Mouse (Mus musculus) liver, adult 2 months (tissue): ENCODE measurements around the gene Notch2. TPM values are rescaled to one million over a fixed set of nuclear protein-coding genes. Genes with fewer than 3 reads are reported as not detected.

Experiments
- DNase-seq: peaks from one replicate; pipeline ENCODE4 v3.0.0-alpha.2; 2011; ENCODE audit warnings: low read depth, low spot score; ENCODE audit errors: extremely low read depth
- H3K27ac ChIP-seq: fragments of 200-500 bp; replicated peaks from 2 replicates; pipeline ENCODE4 v1.5.1; 2012; ENCODE audit warnings: low read depth, mild to moderate bottlenecking, control low read depth, inconsistent platforms, low read length; ENCODE audit not compliant: insufficient read depth
- H3K27me3 ChIP-seq: fragments of 200-500 bp; 2 replicates; pipeline ENCODE4 v1.6.1; 2012; ENCODE audit warnings: mild to moderate bottlenecking, moderate library complexity, low read length, inconsistent platforms; ENCODE audit not compliant: control insufficient read depth, insufficient read depth
- H3K36me3 ChIP-seq: fragments of 200-500 bp; 2 replicates; pipeline ENCODE4 v1.6.1; 2012; ENCODE audit warnings: low read length, inconsistent platforms; ENCODE audit not compliant: control insufficient read depth, insufficient read depth
- H3K4me1 ChIP-seq: fragments of 200-500 bp; 2 replicates; pipeline ENCODE4 v1.6.1; 2011; ENCODE audit warnings: low read length; ENCODE audit not compliant: control insufficient read depth, insufficient read depth
- H3K4me3 ChIP-seq: fragments of 200-500 bp; 2 replicates; pipeline ENCODE4 v1.5.1; 2011; ENCODE audit warnings: low read depth, mild to moderate bottlenecking, control low read depth, low read length, moderate library complexity; ENCODE audit not compliant: insufficient read depth
- H3K79me2 ChIP-seq: fragments of 200-500 bp; 2 replicates; pipeline ENCODE4 v1.6.1; 2012; ENCODE audit warnings: inconsistent platforms, mild to moderate bottlenecking, low read length, moderate library complexity; ENCODE audit not compliant: control insufficient read depth, insufficient read depth
- H3K9ac ChIP-seq: fragments of 200-500 bp; 2 replicates; pipeline ENCODE4 v1.6.1; 2012; ENCODE audit warnings: low read depth, mild to moderate bottlenecking, control low read depth, inconsistent platforms, low read length
- CTCF ChIP-seq: fragments of 200-500 bp; IDR thresholded peaks from 2 replicates; pipeline ENCODE4 v1.5.1; 2011; ENCODE audit warnings: low read depth, low read length, control low read depth
- POLR2A ChIP-seq: fragments of 200-500 bp; IDR thresholded peaks from 2 replicates; pipeline ENCODE4 v1.6.1; 2011; ENCODE audit warnings: low read length, control low read depth; ENCODE audit not compliant: insufficient read depth; ENCODE audit errors: extremely low read depth
- WGBS: fragments of 180-500 bp; shearing (Covaris S2); methylation state at CpG from one replicate; pipeline ENCODE4 v1.1.7; 2018; 5-methylcytosine and 5-hydroxymethylcytosine counted together
- polyA plus RNA-seq: library from polyadenylated mRNA; depleted of rRNA; stranded (reverse); fragments of >200 nt; gene quantifications from 2 replicates; pipeline ENCODE4 v1.2.3, GENCODE M21; 2012
- total RNA-seq: library from RNA; depleted of rRNA; stranded (reverse); fragments of >200 nt; gene quantifications from 2 replicates; pipeline ENCODE4 v1.2.3, GENCODE M21; 2014

The Notch2 gene
- total and polyA plus RNA-seq, 2 experiments, result 12.5 to 16.0 TPM

GRCm38 (mm10) chr3:98087551-98087950 lies 74.2 kb downstream of the Notch2 start:
- no peak overlapping the region for H3K9ac ChIP-seq
- peaks cover 26% of the 10 kb centered on the region for H3K4me1 ChIP-seq
- WGBS, result 88% methylated on average over 3 of the region's 3 CpGs
- no peak for DNase-seq
- H3K36me3 ChIP-seq, result peaks cover 2% of the 10 kb centered on the region
- no peak overlapping the region for H3K27ac ChIP-seq
- peaks cover 17% of the 10 kb centered on the region for H3K79me2 ChIP-seq
- TF ChIP-seq POLR2A (no peak), CTCF (no peak)
- no peak overlapping the region for H3K4me3 ChIP-seq
- no peaks in the 10 kb centered on the region for H3K27me3 ChIP-seq

DNA sequence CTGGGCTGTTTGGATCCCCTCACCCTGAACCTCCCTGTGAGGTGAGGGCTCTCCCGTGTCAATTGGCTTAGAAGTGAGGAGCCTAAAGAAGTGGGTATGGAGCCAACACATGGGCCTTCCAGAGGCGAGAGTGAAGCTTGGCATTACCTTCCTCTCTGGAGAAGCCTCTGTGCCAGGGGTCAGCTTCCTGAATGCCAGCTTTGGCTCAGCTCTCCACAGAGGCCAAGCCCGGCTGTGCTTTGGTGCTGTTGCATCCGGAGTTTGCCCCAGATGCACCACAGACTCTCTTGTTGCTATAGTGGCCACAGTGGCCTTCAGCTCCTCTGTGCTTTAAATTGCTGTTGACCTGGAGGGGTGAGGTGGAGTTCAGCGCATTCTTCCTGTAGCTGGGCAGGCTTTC lies 76.4 kb downstream of the Notch2 start:
- Histone ChIP-seq H3K27ac (no peak overlapping the region), H3K4me1 (peaks cover 18% of the 10 kb centered on the region), H3K27me3 (no peaks in the 10 kb centered on the region), H3K36me3 (peaks cover 2% of the 10 kb centered on the region), H3K4me3 (no peak overlapping the region), H3K79me2 (peaks cover 13% of the 10 kb centered on the region), H3K9ac (no peak overlapping the region)
- peak; percentile 86 for DNase-seq
- TF ChIP-seq POLR2A (no peak), CTCF (no peak)
- WGBS, result 29% methylated on average over 5 of the region's 5 CpGs

- 87% methylated on average over 8 of the region's 8 CpGs for WGBS
- TF ChIP-seq CTCF (no peak), POLR2A (no peak)
- H3K4me1 ChIP-seq, result peaks cover 14% of the 10 kb centered on the region
- DNase-seq, result no peak
- H3K27me3 ChIP-seq, result no peaks in the 10 kb centered on the region
- no peak overlapping the region for H3K27ac ChIP-seq
- H3K36me3 ChIP-seq, result peaks cover 2% of the 10 kb centered on the region
- H3K9ac ChIP-seq, result no peak overlapping the region
- peaks cover 13% of the 10 kb centered on the region for H3K79me2 ChIP-seq
- H3K4me3 ChIP-seq, result no peak overlapping the region
Observed at GRCm38 (mm10) chr3:98090129-98090528, 76.8 kb downstream of the Notch2 start.

DNA sequence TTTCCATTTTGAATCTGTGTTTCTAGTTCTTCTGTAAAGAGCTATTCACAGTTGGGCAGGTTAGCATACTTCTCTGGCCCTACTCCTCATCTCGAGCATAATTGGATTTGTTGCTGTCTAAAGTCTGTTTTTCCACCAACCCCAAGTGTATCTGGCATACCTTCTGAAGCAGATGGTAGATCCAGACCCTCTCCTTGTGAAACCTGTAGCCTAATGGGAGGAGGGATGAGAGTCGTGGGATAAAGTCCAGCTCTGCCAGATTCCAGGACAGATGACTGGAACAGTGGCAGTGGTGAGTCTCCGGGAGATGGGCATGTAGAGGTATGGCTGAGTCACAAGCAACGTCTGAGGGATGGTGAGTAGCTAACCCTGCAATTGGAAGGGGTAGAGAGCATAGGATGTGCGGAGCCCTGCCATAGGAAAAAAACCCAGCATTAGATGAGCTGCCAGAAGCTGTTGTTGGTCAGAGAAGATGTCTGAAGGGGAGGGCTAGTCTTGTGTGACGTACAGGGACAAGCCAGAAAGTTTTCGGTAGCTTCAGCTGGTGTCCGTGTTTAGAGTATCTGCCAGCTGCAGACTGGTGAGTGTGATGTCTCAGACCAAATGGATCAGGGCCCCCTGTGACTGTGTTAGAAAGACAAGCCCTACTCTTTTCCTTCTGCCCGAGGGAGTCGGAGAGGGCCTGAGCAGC lies 79.5 kb downstream of the Notch2 start:
- Histone ChIP-seq H3K4me1 (peaks cover 4% of the 10 kb centered on the region; the same call in 1 of the 2 replicates), H3K4me3 (no peak overlapping the region), H3K79me2 (peaks cover 5% of the 10 kb centered on the region; the same call in 1 of the 2 replicates), H3K9ac (no peak overlapping the region), H3K36me3 (peaks cover 2% of the 10 kb centered on the region), H3K27me3 (no peaks in the 10 kb centered on the region), H3K27ac (no peak overlapping the region)
- WGBS, result 80% methylated on average over 10 of the region's 10 CpGs
- TF ChIP-seq POLR2A, result no peak
- TF ChIP-seq CTCF, result no peak
- no peak for DNase-seq

DNA sequence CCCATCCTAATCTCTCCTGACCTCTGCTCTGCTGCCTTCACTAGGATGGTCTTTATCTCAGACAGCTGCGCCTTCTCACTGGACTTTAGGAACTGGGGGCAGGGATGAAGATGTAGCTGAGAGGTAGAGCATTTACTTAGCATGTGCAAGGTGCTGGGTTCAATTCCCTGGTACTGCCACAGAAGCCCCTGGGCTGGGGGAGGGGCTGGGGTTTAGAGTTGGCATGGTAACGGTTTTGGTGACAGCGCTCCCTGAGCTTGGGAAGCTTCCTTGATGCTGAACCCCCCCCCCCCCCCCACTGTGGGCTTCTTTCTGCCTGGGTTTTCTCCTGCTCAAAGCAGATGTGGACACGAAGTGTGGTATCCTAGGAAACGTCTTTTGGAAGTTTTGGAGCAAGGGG lies 80.6 kb downstream of the Notch2 start:
- H3K79me2 ChIP-seq, result peaks cover 3% of the 10 kb centered on the region; the same call in 1 of the 2 replicates
- H3K36me3 ChIP-seq, result peaks cover 2% of the 10 kb centered on the region
- no peak overlapping the region for H3K4me3 ChIP-seq
- peaks cover 4% of the 10 kb centered on the region; the same call in 1 of the 2 replicates for H3K4me1 ChIP-seq
- no peak overlapping the region for H3K27ac ChIP-seq
- DNase-seq, result no peak
- no peak overlapping the region for H3K9ac ChIP-seq
- no peaks in the 10 kb centered on the region for H3K27me3 ChIP-seq
- TF ChIP-seq POLR2A (no peak), CTCF (no peak)
- WGBS, result 92% methylated on average over 5 of the region's 5 CpGs
